Mouse (Mus musculus): ENCODE results near the gene Scrn3. TPM values are rescaled to one million over a fixed set of nuclear protein-coding genes. Genes with fewer than 3 reads are reported as not detected.

Gene Scrn3
- polyA plus RNA-seq, 1 experiment = 2.9 TPM

GRCm38 (mm10) chr2:73270593-73271458 lies 41.6 kb upstream of the Scrn3 start:
- Histone ChIP-seq H3K36me3 (ENCODE audit: control insufficient read depth, insufficient read depth, low read length) (no peaks in the 10 kb centered on the region), H3K27me3 (ENCODE audit: control insufficient read depth, insufficient read depth, low read length) (peaks cover 52% of the 10 kb centered on the region), H3K4me3 (ENCODE audit: extremely low read depth, insufficient read depth, insufficient read length) (0 out of 2 replicates have a peak overlapping the region, but pooled peaks have one; percentile 1), H3K4me1 (ENCODE audit: control insufficient read depth, insufficient read depth, insufficient read length) (peaks cover 25% of the 10 kb centered on the region), H3K27ac (ENCODE audit: insufficient read depth, low read length) (no peak overlapping the region)
- TF ChIP-seq CTCF (IDR thresholded peaks at IDR 0.05; ENCODE audit: extremely low read depth, insufficient read depth, insufficient read length, insufficient replicate concordance) (no peak), POLR2A (IDR thresholded peaks at IDR 0.05; ENCODE audit: low read depth, low read length) (no peak)
- DNase-seq (ENCODE audit: low read depth in 1 of 2, low spot score in 2 of 2) = no peak
- WGBS = 5% methylated on average over 38 of the region's 38 CpGs

GRCm38 (mm10) chr2:73271459-73272161 lies 40.8 kb upstream of the Scrn3 start, which contains the start of gene Sp9:
Gene Sp9, plus strand, starts transcription at chr2:73271925.
- Histone ChIP-seq H3K27ac (ENCODE audit: insufficient read depth, low read length) (no peak within 1 kb of the TSS), H3K4me3 (ENCODE audit: extremely low read depth, insufficient read depth, insufficient read length) (peak within 1 kb of the TSS; percentile 32; the same call in 1 of the 2 replicates), H3K36me3 (ENCODE audit: control insufficient read depth, insufficient read depth, low read length) (no peaks in the 10 kb centered on the region), H3K27me3 (ENCODE audit: control insufficient read depth, insufficient read depth, low read length) (peaks cover 51% of the 10 kb centered on the region), H3K4me1 (ENCODE audit: control insufficient read depth, insufficient read depth, insufficient read length) (peaks cover 25% of the 10 kb centered on the region)
- peak in 1 of 2 experiments; percentile 29 for DNase-seq (ENCODE audit: low read depth in 1 of 2, low spot score in 2 of 2)
- WGBS = 3% methylated on average over 48 of the region's 48 CpGs
- TF ChIP-seq POLR2A (IDR thresholded peaks at IDR 0.05; ENCODE audit: low read depth, low read length) (no peak), CTCF (IDR thresholded peaks at IDR 0.05; ENCODE audit: extremely low read depth, insufficient read depth, insufficient read length, insufficient replicate concordance) (no peak)

GRCm38 (mm10) chr2:73272351-73273248 lies 39.8 kb upstream of the Scrn3 start:
- WGBS = 2% methylated on average over 55 of the region's 55 CpGs
- H3K27me3 ChIP-seq (ENCODE audit: control insufficient read depth, insufficient read depth, low read length) = peaks cover 57% of the 10 kb centered on the region

GRCm38 (mm10) chr2:73273249-73274118 lies 38.9 kb upstream of the Scrn3 start:
- TF ChIP-seq POLR2A (IDR thresholded peaks at IDR 0.05; ENCODE audit: low read depth, low read length) (no peak), CTCF (IDR thresholded peaks at IDR 0.05; ENCODE audit: extremely low read depth, insufficient read depth, insufficient read length, insufficient replicate concordance) (no peak)
- peak overlapping the region; percentile 32; the same call in 1 of the 2 replicates for H3K4me3 ChIP-seq (ENCODE audit: extremely low read depth, insufficient read depth, insufficient read length)
- H3K27ac ChIP-seq (ENCODE audit: insufficient read depth, low read length) = no peak overlapping the region
- no peak for DNase-seq (ENCODE audit: low read depth in 1 of 2, low spot score in 2 of 2)
- no peaks in the 10 kb centered on the region for H3K36me3 ChIP-seq (ENCODE audit: control insufficient read depth, insufficient read depth, low read length)
- WGBS = 1% methylated on average over 108 of the region's 110 CpGs
- H3K27me3 ChIP-seq (ENCODE audit: control insufficient read depth, insufficient read depth, low read length) = peaks cover 60% of the 10 kb centered on the region
- H3K4me1 ChIP-seq (ENCODE audit: control insufficient read depth, insufficient read depth, insufficient read length) = peaks cover 34% of the 10 kb centered on the region

More at GRCm38 (mm10) chr2:73272351-73273248, 39.8 kb upstream of the Scrn3 start:
- no peaks in the 10 kb centered on the region for H3K36me3 ChIP-seq (ENCODE audit: control insufficient read depth, insufficient read depth, low read length)
- no peak for DNase-seq (ENCODE audit: low read depth in 1 of 2, low spot score in 2 of 2)
- H3K27ac ChIP-seq (ENCODE audit: insufficient read depth, low read length) = no peak overlapping the region
- peaks cover 33% of the 10 kb centered on the region for H3K4me1 ChIP-seq (ENCODE audit: control insufficient read depth, insufficient read depth, insufficient read length)
- TF ChIP-seq CTCF (IDR thresholded peaks at IDR 0.05; ENCODE audit: extremely low read depth, insufficient read depth, insufficient read length, insufficient replicate concordance) (no peak), POLR2A (IDR thresholded peaks at IDR 0.05; ENCODE audit: low read depth, low read length) (no peak)
- peak overlapping the region; percentile 32; the same call in 1 of the 2 replicates for H3K4me3 ChIP-seq (ENCODE audit: extremely low read depth, insufficient read depth, insufficient read length)

- peaks cover 62% of the 10 kb centered on the region for H3K27me3 ChIP-seq (ENCODE audit: control insufficient read depth, insufficient read depth, low read length)
- H3K36me3 ChIP-seq (ENCODE audit: control insufficient read depth, insufficient read depth, low read length) = no peaks in the 10 kb centered on the region
- peaks cover 34% of the 10 kb centered on the region for H3K4me1 ChIP-seq (ENCODE audit: control insufficient read depth, insufficient read depth, insufficient read length)
- WGBS = 2% methylated on average over 86 of the region's 88 CpGs
- peak overlapping the region; percentile 35; the same call in 1 of the 2 replicates for H3K4me3 ChIP-seq (ENCODE audit: extremely low read depth, insufficient read depth, insufficient read length)
- peak in 1 of 2 experiments; percentile 20 for DNase-seq (ENCODE audit: low read depth in 1 of 2, low spot score in 2 of 2)
- no peak overlapping the region for H3K27ac ChIP-seq (ENCODE audit: insufficient read depth, low read length)
- TF ChIP-seq CTCF (IDR thresholded peaks at IDR 0.05; ENCODE audit: extremely low read depth, insufficient read depth, insufficient read length, insufficient replicate concordance) = no peak
- no peak for TF ChIP-seq POLR2A (IDR thresholded peaks at IDR 0.05; ENCODE audit: low read depth, low read length)
These were observed 38.1 kb upstream of the Scrn3 start for GRCm38 (mm10) chr2:73274119-73274920.

Data from spleen, adult 2 months (tissue).